Mouse (Mus musculus) erythroblast, embryonic 14.5 days (primary cell): Measurements from ENCODE around the gene Hspb2. TPM values are rescaled to one million over a fixed set of nuclear protein-coding genes. Genes with fewer than 3 reads are reported as not detected.

Experiments used
- H3K27me3 ChIP-seq: 2 replicates; pipeline ENCODE4 v1.6.1; 2012; ENCODE audit warnings: inconsistent platforms; ENCODE audit not compliant: control insufficient read depth
- H3K36me3 ChIP-seq: 2 replicates; pipeline ENCODE4 v1.6.1; 2012; ENCODE audit warnings: mild to moderate bottlenecking, inconsistent platforms; ENCODE audit not compliant: control insufficient read depth
- H3K4me1 ChIP-seq: 2 replicates; pipeline ENCODE4 v1.6.1; 2012; ENCODE audit warnings: inconsistent platforms; ENCODE audit not compliant: control insufficient read depth
- H3K4me3 ChIP-seq: replicated peaks from 2 replicates; pipeline ENCODE3; 2012; ENCODE audit warnings: moderate library complexity, mild to moderate bottlenecking, inconsistent platforms
- H3K9me3 ChIP-seq: 2 replicates; pipeline ENCODE4 v1.6.1; 2012; ENCODE audit warnings: low read length, inconsistent platforms, mixed read lengths; ENCODE audit not compliant: control insufficient read depth
- GATA1 ChIP-seq: IDR thresholded peaks from 2 replicates; pipeline ENCODE4 v1.6.1; 2012; ENCODE audit warnings: low read length, inconsistent platforms, mixed read lengths
- TAL1 ChIP-seq: IDR thresholded peaks from 3 replicates; pipeline ENCODE4 v1.6.1; 2012; ENCODE audit warnings: low read length, inconsistent platforms, mixed read lengths
- polyA plus RNA-seq: library from polyadenylated mRNA; stranded (reverse); fragments of >175 nt; gene quantifications from 2 replicates; pipeline ENCODE4 v1.2.3, GENCODE M21; 2012

Hspb2 gene
- not detected in 2 replicates for polyA plus RNA-seq

DNA sequence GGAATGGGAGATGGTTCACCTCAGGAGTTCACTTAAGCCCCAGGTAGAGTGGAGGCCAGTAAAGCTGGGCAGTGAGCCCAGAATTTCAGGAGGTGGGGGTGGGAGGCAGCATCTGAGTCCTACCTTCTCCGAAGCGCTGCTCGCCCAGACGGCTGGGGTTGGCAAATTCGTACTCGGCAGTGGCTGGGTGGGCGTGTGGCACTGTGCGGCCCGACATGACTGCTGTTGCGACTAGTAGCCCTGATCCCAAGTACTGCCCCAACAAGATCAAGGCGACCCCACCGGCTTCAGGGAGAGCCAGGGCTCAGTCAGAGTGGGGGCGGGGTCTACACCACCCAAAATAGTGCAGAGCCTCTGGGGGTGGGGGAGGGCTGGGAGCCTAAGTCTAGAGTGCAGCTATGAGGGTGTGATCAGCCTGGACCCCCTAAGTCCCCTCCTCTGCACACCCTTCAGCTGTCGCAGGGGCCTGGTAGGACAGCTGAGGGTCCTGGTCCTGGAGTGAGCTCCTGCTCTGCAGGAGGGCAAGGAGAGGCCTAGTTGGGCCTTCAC is at the start of gene Hspb2:
Gene Hspb2 (minus strand): TSS at position 301 of the 549 bp plus-strand sequence.
- Histone ChIP-seq H3K4me1 (no peaks in the 10 kb centered on the region), H3K27me3 (peaks cover 25% of the 10 kb centered on the region), H3K36me3 (no peaks in the 10 kb centered on the region), H3K9me3 (no peaks in the 10 kb centered on the region), H3K4me3 (no peak within 1 kb of the TSS)
- TF ChIP-seq TAL1 = no peak
- no peak for TF ChIP-seq GATA1

DNA sequence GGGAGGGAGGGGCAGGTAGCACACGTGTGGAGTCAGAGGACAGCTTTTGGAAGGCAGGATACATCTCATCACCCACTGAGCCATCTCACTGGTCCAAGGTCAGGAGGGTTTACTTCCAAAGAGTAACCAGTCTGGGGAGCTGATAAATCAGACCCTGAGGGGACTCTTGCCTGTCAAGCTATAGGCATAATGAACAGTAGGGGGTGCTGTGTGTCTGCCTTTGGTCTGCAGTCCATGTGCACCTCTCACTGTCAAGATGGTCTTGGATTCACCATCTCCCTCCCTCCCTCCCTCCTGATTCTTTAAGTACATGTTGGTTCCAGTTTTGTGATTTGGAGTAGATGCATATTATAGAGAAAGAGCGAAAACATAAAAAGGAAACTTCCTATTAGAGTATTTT is 48.8 kb upstream of the Hspb2 start:
- TF ChIP-seq GATA1 (no peak), TAL1 (no peak)
- Histone ChIP-seq H3K4me3 (no peak overlapping the region), H3K36me3 (peaks cover 59% of the 10 kb centered on the region)

DNA sequence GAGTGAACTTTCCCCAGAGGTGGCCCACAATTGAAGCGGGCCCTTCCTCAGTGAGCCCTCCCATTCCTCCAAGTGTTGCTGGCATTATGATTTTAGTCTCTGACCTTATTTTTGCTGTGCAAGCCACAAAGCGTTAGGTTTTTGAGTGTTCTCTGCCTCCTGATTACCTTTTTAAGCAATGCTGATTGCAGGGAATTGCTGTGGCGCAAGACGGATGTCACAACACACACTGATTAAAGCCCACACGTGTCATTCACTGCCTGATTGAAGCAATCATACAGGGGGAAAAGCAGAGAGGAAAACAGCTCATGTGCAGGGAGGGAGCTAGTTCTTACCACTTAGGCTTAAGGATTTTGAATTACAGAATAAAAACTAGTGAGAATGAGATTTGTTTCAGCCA is 46.2 kb upstream of the Hspb2 start:
- TF ChIP-seq GATA1 (no peak), TAL1 (no peak)
- Histone ChIP-seq H3K9me3 (no peaks in the 10 kb centered on the region), H3K36me3 (peaks cover 44% of the 10 kb centered on the region), H3K4me1 (peaks cover 20% of the 10 kb centered on the region), H3K4me3 (no peak overlapping the region), H3K27me3 (no peaks in the 10 kb centered on the region)

More for the DNA sequence above, 48.8 kb upstream of the Hspb2 start:
- H3K27me3 ChIP-seq = no peaks in the 10 kb centered on the region
- H3K4me1 ChIP-seq = peaks cover 40% of the 10 kb centered on the region
- H3K9me3 ChIP-seq = no peaks in the 10 kb centered on the region

DNA sequence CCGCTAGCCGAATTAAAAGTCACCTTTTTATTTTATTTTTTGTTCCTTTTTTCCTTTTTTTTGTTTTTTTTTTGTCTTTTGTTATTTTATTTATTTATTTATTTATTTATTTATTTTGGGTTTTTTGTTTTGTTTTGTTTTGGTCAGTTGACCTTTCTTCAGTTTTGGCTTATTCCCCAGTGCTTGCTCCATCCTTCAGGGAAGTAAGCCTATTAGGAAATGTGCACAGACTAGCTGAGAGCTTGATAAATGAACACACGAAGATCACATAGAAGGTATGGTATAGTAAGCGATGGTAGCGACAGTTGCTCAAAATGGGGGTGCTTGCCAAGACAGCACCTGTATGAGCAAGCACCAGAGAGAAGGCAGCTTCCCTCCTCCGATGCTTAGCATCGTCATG is 45.5 kb upstream of the Hspb2 start:
- peaks cover 39% of the 10 kb centered on the region for H3K36me3 ChIP-seq
- H3K4me3 ChIP-seq = no peak overlapping the region
- H3K27me3 ChIP-seq = no peaks in the 10 kb centered on the region
- TF ChIP-seq TAL1 (no peak), GATA1 (no peak)
- peaks cover 13% of the 10 kb centered on the region for H3K4me1 ChIP-seq
- no peaks in the 10 kb centered on the region for H3K9me3 ChIP-seq

DNA sequence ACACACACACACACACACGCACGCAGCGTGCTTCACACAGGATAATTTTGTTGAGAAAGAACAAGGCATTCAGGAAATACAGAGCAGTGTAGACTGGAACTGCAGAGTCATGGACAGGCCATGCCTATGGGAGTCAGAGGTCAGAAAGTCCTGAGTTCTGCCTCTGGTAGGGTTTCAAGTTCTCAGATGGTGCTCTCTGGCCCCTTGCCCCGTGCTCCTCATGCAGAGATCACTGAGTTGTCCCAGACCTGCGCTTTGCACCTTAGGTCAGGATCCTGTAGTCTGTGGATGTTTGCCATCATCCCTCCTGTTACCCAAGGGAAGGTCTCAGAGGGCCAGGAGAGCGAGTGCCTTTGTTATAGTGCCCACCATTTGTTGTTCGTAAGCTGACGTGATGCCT is 44.6 kb upstream of the Hspb2 start:
- Histone ChIP-seq H3K4me3 (no peak overlapping the region), H3K4me1 (peaks cover 5% of the 10 kb centered on the region), H3K36me3 (peaks cover 41% of the 10 kb centered on the region), H3K27me3 (no peaks in the 10 kb centered on the region), H3K9me3 (no peaks in the 10 kb centered on the region)
- TF ChIP-seq GATA1 (no peak), TAL1 (no peak)

DNA sequence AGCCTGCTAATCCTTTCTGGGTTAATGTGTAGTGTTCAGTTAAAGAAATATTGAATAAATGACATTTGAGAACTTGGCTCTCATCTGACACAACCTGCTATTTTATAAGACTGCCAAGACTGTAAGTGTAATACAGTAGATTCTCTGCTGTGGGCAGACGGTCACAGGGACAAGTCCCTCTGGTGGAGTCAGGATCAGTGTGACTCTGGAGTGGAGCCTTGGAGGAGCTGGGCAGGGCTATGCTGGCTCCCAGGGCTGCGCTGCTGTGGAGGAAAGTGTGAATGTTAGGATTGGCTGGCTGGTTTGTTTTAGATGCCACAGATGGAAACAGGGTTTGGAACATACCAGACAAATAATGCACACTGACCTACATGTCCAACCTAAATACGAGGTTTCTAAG is 43.1 kb upstream of the Hspb2 start:
- TF ChIP-seq GATA1 (no peak), TAL1 (no peak)
- Histone ChIP-seq H3K4me1 (no peaks in the 10 kb centered on the region), H3K36me3 (peaks cover 41% of the 10 kb centered on the region), H3K27me3 (no peaks in the 10 kb centered on the region), H3K4me3 (no peak overlapping the region), H3K9me3 (no peaks in the 10 kb centered on the region)

DNA sequence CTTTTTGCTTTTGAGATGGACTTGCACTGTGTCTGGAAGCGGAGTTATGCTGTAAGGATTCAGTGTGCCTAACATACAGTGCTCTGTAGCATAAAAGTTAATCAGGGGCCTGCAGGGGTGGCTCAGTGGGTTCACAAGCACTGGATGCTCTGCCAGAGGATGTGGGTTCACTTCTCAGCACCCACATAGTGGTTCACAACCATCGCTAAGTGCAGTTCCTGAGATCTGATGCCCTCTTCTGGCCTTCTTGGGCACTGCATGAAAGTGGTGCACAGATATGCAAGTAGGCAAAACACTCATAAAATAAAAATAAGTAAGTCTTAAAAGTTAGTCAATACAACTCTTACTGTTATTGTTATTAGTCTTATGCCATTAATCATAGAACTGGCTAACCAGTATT is 30.0 kb upstream of the Hspb2 start:
- H3K36me3 ChIP-seq = peaks cover 66% of the 10 kb centered on the region
- H3K27me3 ChIP-seq = no peaks in the 10 kb centered on the region
- no peaks in the 10 kb centered on the region for H3K9me3 ChIP-seq
- no peak for TF ChIP-seq GATA1
- TF ChIP-seq TAL1 = no peak
- no peak overlapping the region for H3K4me3 ChIP-seq
- peaks cover 3% of the 10 kb centered on the region for H3K4me1 ChIP-seq

DNA sequence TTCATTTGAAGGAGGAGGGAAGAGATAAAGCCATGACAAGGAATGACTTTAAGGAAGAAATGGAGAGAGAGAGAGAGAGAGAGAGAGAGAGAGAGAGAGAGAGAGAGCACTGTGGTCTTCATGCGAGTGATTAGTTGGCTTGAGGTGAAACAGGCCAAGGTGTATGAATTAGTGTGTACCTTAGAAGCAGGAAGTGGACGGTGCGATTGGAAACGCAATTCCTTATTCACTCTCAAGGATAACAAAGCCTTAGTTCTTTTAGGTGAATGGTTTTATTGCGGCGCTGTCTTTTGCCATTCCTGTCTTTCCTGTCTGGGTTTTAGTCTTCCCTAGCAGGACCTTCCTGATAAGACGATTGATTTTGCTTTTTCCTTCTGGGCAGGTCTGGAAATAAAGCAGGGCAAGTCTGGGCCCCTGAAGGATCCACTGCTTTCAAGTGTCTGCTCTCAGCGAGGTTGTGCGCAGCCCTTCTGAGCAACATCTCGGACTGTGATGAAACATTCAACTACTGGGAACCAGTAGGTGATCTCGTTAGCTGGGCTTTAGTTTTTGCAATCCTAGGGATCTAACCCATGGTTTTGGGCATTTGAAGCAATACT is 24.1 kb upstream of the Hspb2 start:
- peak overlapping the region; percentile 68 for H3K4me3 ChIP-seq
- TF ChIP-seq GATA1 (no peak), TAL1 (no peak)
- peaks cover 42% of the 10 kb centered on the region for H3K36me3 ChIP-seq
- H3K27me3 ChIP-seq = no peaks in the 10 kb centered on the region
- peaks cover 46% of the 10 kb centered on the region for H3K4me1 ChIP-seq
- H3K9me3 ChIP-seq = no peaks in the 10 kb centered on the region

DNA sequence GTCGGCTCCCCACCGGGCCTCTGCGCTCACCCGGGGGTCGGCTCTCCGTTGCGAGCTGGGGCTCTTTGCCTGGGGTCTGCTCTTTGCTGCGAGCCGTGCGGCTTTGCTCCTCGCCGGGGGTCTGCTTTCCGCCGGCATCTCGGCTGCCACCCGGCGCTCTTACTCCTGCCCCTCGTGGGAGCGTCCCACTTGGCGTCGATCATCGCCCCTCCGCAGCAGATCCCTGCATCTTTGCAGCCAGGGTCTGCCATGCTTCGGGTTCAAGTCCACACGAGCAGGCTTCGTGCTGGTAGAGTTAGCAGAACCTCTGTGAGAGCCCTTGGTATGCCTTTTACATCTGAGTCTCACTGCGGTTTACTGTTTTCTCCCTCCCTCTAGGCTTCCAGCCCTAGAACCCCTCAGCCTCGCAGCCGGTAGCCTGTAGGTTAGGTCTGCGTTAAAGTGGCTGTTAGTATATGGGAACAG is 23.5 kb upstream of the Hspb2 start:
- TF ChIP-seq GATA1 (no peak), TAL1 (no peak)
- Histone ChIP-seq H3K9me3 (no peaks in the 10 kb centered on the region), H3K27me3 (no peaks in the 10 kb centered on the region), H3K36me3 (peaks cover 42% of the 10 kb centered on the region), H3K4me3 (peak overlapping the region; percentile 68), H3K4me1 (peaks cover 46% of the 10 kb centered on the region)
